ENCODE assay signal across 18 mouse cellular contexts in the genomic region with DNA sequence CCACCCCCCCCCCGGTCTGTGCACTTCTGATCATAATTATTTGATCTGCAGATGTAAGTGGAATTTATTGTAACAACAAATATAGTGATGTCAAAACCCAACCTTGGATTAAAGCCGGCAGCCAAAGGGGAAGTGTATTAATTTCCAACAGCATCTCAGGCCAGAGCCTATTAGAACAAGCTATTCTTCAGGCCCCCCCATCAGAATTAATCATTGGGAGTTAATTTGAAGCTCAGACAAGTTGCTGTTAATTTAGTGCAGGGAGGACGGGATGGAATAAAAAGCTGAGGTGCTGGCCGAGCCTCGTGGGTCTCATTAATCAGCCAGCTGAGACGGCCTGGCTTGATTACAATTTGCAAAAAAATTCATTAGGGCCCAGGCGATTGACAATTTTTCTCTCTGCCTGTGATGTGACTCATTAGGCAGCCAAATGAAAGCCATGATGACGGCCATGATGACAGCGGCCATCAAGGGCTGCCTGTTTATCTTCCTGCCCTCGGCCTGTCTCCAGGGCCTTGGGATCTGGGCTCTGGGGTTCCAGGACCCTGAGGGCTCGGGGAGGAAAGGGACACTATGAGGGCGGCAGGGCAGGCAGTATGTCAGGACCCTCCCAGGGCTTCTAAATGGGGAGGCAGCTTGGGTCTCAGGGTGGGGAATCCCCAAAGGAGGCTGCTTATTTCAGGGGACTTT. TPM values are rescaled to one million over a fixed set of nuclear protein-coding genes. Genes with fewer than 3 reads are reported as not detected.
DNase-seq lines count a peak whose midpoint lies in the region; ATAC-seq and TF ChIP-seq lines count a peak whose summit lies in the region.
"Had no signal": no experiment of that assay in that cellular context is flagged by ENCODE, and none has a peak within 500 bp of the region (broad histone marks: within the 10 kb centered on the region; RNA-seq: fewer than 3 reads in every experiment).

No protein-coding gene starts in this region.

- peaks cover 16% of the 10 kb centered on the region for H3K4me1 ChIP-seq in intestine, embryonic 14.5 days (replicated peaks; ENCODE audit: control insufficient read depth, insufficient read depth, low read length)
- H3K4me1 ChIP-seq in intestine, postnatal 0 days (replicated peaks; ENCODE audit: control insufficient read depth, insufficient read depth, low read length) = no peaks in the 10 kb centered on the region
- peaks cover 58% of the 10 kb centered on the region for H3K4me1 ChIP-seq in forebrain, embryonic 13.5 days
- H3K4me1 ChIP-seq in hindbrain, embryonic 14.5 days (replicated peaks; ENCODE audit: control insufficient read depth, insufficient read depth, low read length) = peaks cover 41% of the 10 kb centered on the region
- peaks cover 35% of the 10 kb centered on the region; the same call in 1 of the 2 replicates for H3K4me1 ChIP-seq in neural tube, embryonic 14.5 days (ENCODE audit: control insufficient read depth, insufficient read depth, low read length)

- 57% methylated on average over 12 of the region's 12 CpGs for WGBS in intestine, embryonic 14.5 days
- 64% methylated on average over 12 of the region's 12 CpGs for WGBS in intestine, postnatal 0 days
- WGBS in forebrain, embryonic 13.5 days = 8% methylated on average over 12 of the region's 12 CpGs
- 21% methylated on average over 12 of the region's 12 CpGs for WGBS in hindbrain, embryonic 14.5 days
- 17% methylated on average over 12 of the region's 12 CpGs for WGBS in neural tube, embryonic 14.5 days

- TF ChIP-seq CTCF in intestine, postnatal 0 days (IDR thresholded peaks at IDR 0.05; ENCODE audit: low read depth) = no peak

- no peak overlapping the region for H3K4me2 ChIP-seq in intestine, embryonic 14.5 days (ENCODE audit: low read length)
- H3K4me2 ChIP-seq in intestine, postnatal 0 days (replicated peaks; ENCODE audit: low read depth) = no peak overlapping the region
- H3K4me2 ChIP-seq in forebrain, embryonic 13.5 days = peak overlapping the region; percentile 11
- H3K4me2 ChIP-seq in hindbrain, embryonic 14.5 days (replicated peaks) = peak overlapping the region; percentile 61
- H3K4me2 ChIP-seq in neural tube, embryonic 14.5 days (ENCODE audit: low read depth, low read length) = peak overlapping the region; percentile 78
- H3K4me2 ChIP-seq: heart, embryonic 12.5 days had no signal

- H3K4me3 ChIP-seq in intestine, embryonic 14.5 days (ENCODE audit: low read depth, low read length) = no peak overlapping the region
- no peak overlapping the region for H3K4me3 ChIP-seq in intestine, postnatal 0 days (ENCODE audit: low read depth, low read length)
- peak overlapping the region; percentile 3; the same call in 1 of the 2 replicates for H3K4me3 ChIP-seq in forebrain, embryonic 13.5 days
- peak overlapping the region; percentile 45 for H3K4me3 ChIP-seq in hindbrain, embryonic 14.5 days (replicated peaks; ENCODE audit: low read length)
- H3K4me3 ChIP-seq in neural tube, embryonic 14.5 days (ENCODE audit: low read depth, low read length) = peak overlapping the region; percentile 54; the same call in 1 of the 2 replicates
- H3K4me3 ChIP-seq: heart, embryonic 12.5 days; layer of hippocampus, adult 2 months had no signal

- DNase-seq in intestine, embryonic 14.5 days (ENCODE audit: low spot score) = peak; percentile 51
- no peak for DNase-seq in hindbrain, embryonic 14.5 days (ENCODE audit: low spot score)
- no peak for DNase-seq in adrenal gland, postnatal 25 days
- no peak for DNase-seq in gastrocnemius, postnatal 4 days (ENCODE audit: low spot score in 2 of 2)
- DNase-seq: cerebellum, postnatal 36 days; kidney, adult 11 months; left cerebral cortex, postnatal 4 days; lung, adult 2 months; right cerebral cortex, adult 18-20 months had no signal

- no peak overlapping the region for H3K9ac ChIP-seq in intestine, embryonic 14.5 days (ENCODE audit: low read length)
- no peak overlapping the region for H3K9ac ChIP-seq in intestine, postnatal 0 days (ENCODE audit: low read depth, low read length)
- H3K9ac ChIP-seq in forebrain, embryonic 13.5 days = no peak overlapping the region
- H3K9ac ChIP-seq in hindbrain, embryonic 14.5 days = no peak overlapping the region
- H3K9ac ChIP-seq in neural tube, embryonic 14.5 days (replicated peaks; ENCODE audit: low read depth, low read length) = no peak overlapping the region
- H3K9ac ChIP-seq: heart, embryonic 12.5 days had no signal

- peaks cover 100% of the 10 kb centered on the region for H3K27me3 ChIP-seq in intestine, embryonic 14.5 days (replicated peaks; ENCODE audit: control insufficient read depth, insufficient read depth, low read length)
- peaks cover 100% of the 10 kb centered on the region for H3K27me3 ChIP-seq in intestine, postnatal 0 days (replicated peaks; ENCODE audit: control insufficient read depth, insufficient read depth, low read length)
- peaks cover 100% of the 10 kb centered on the region for H3K27me3 ChIP-seq in forebrain, embryonic 13.5 days
- peaks cover 81% of the 10 kb centered on the region for H3K27me3 ChIP-seq in hindbrain, embryonic 14.5 days (ENCODE audit: control insufficient read depth, insufficient read depth, low read length)
- peaks cover 13% of the 10 kb centered on the region for H3K27me3 ChIP-seq in neural tube, embryonic 14.5 days (ENCODE audit: control insufficient read depth, insufficient read depth, low read length)

- no peak overlapping the region for H3K27ac ChIP-seq in intestine, embryonic 14.5 days (ENCODE audit: low read depth)
- H3K27ac ChIP-seq in intestine, postnatal 0 days (ENCODE audit: low read depth, low read length) = no peak overlapping the region
- H3K27ac ChIP-seq in forebrain, embryonic 13.5 days = no peak overlapping the region
- 0 out of 2 replicates have a peak overlapping the region, but pooled peaks have one; percentile 5 for H3K27ac ChIP-seq in hindbrain, embryonic 14.5 days
- no peak overlapping the region for H3K27ac ChIP-seq in neural tube, embryonic 14.5 days (ENCODE audit: low read depth, low read length)
- H3K27ac ChIP-seq: kidney, postnatal 0 days; layer of hippocampus, adult 2 months; macrophage had no signal

- ATAC-seq in intestine, embryonic 14.5 days (replicated peaks; ENCODE audit: low FRiP score, low TSS enrichment, low read depth) = no peak
- no peak for ATAC-seq in intestine, postnatal 0 days
- no peak for ATAC-seq in forebrain, embryonic 13.5 days
- peak; percentile 9; the same call in 1 of the 2 replicates for ATAC-seq in hindbrain, embryonic 14.5 days (ENCODE audit: low FRiP score)
- ATAC-seq in neural tube, embryonic 14.5 days (ENCODE audit: low read depth) = no peak

- no peaks in the 10 kb centered on the region for H3K9me3 ChIP-seq in intestine, embryonic 14.5 days (ENCODE audit: control insufficient read depth, low read length)
- H3K9me3 ChIP-seq in intestine, postnatal 0 days (ENCODE audit: control insufficient read depth) = no peaks in the 10 kb centered on the region
- no peaks in the 10 kb centered on the region for H3K9me3 ChIP-seq in forebrain, embryonic 13.5 days (replicated peaks)
- no peaks in the 10 kb centered on the region for H3K9me3 ChIP-seq in hindbrain, embryonic 14.5 days (ENCODE audit: control insufficient read depth, low read length)
- no peaks in the 10 kb centered on the region for H3K9me3 ChIP-seq in neural tube, embryonic 14.5 days (ENCODE audit: control insufficient read depth, low read length)
- H3K9me3 ChIP-seq: heart, embryonic 12.5 days had no signal

- H3K36me3 ChIP-seq in intestine, embryonic 14.5 days (ENCODE audit: control insufficient read depth, insufficient read depth, low read length) = no peaks in the 10 kb centered on the region
- no peaks in the 10 kb centered on the region for H3K36me3 ChIP-seq in intestine, postnatal 0 days (ENCODE audit: control insufficient read depth, insufficient read depth)
- H3K36me3 ChIP-seq in forebrain, embryonic 13.5 days (ENCODE audit: poor library complexity, severe bottlenecking) = no peaks in the 10 kb centered on the region
- H3K36me3 ChIP-seq in hindbrain, embryonic 14.5 days (replicated peaks; ENCODE audit: control insufficient read depth, insufficient read depth) = no peaks in the 10 kb centered on the region
- H3K36me3 ChIP-seq in neural tube, embryonic 14.5 days (ENCODE audit: control insufficient read depth, insufficient read depth, low read length) = no peaks in the 10 kb centered on the region
- H3K36me3 ChIP-seq: heart, embryonic 12.5 days had no signal

RNA-seq across cellular contexts. Expression of a gene that starts 5.3 kb away (rescaled TPM):
- 0.20 TPM in 1 of 2 replicates, not detected in the other for polyA plus RNA-seq in intestine, embryonic 14.5 days (2014; fragmentation: Nextera tagmentation; extraction: Ambion mirVana)
- polyA plus RNA-seq in intestine, postnatal 0 days (2015; fragmentation: Nextera tagmentation; extraction: Ambion mirVana) = 0.08 and 0.16 TPM in 2 replicates
- polyA plus RNA-seq in forebrain, embryonic 13.5 days (2015; fragmentation: Nextera tagmentation; extraction: Ambion mirVana) = 18.7 and 29.4 TPM in 2 replicates
- 40.6 and 41.6 TPM in 2 replicates for polyA plus RNA-seq in hindbrain, embryonic 14.5 days (2014; fragmentation: Nextera tagmentation; extraction: Ambion mirVana)
- polyA plus RNA-seq in neural tube, embryonic 14.5 days (2014; fragmentation: Nextera tagmentation; extraction: Ambion mirVana) = 25.4 and 30.9 TPM in 2 replicates
- not detected in 2 replicates for total RNA-seq in adrenal gland, postnatal 25 days (2021)
- total RNA-seq in gastrocnemius, postnatal 4 days (2021) = not detected
- total RNA-seq: liver, adult 2 months; neutrophil, adult 5-6 weeks had no signal
- polyA plus RNA-seq: kidney, postnatal 0 days; liver, adult 2 months had no signal

Comparison
In these comparisons a context has a peak if more than half of its experiments do, and no peak if none do; other contexts are left out.
1. H3K4me2 ChIP-seq: peak in forebrain, embryonic 13.5 days (single experiment), hindbrain, embryonic 14.5 days (single experiment) and neural tube, embryonic 14.5 days (single experiment); none in intestine, embryonic 14.5 days (single experiment) and intestine, postnatal 0 days (single experiment).
2. H3K4me3 ChIP-seq: peak in forebrain, embryonic 13.5 days (single experiment), hindbrain, embryonic 14.5 days (single experiment) and neural tube, embryonic 14.5 days (single experiment); none in intestine, embryonic 14.5 days (single experiment) and intestine, postnatal 0 days (single experiment).
3. RNA of a gene that starts 5.3 kb away (polyA plus RNA-seq): 40.6 to 41.6 TPM in hindbrain, embryonic 14.5 days, 25.4 to 30.9 TPM in neural tube, embryonic 14.5 days and 18.7 to 29.4 TPM in forebrain, embryonic 13.5 days; 0.08 to 0.16 TPM in intestine, postnatal 0 days and 0.20 TPM in intestine, embryonic 14.5 days; every median in the first group is over 10 times any median in the second.